Mouse (Mus musculus): ENCODE results near the gene Gskip. TPM values are rescaled to one million over a fixed set of nuclear protein-coding genes. Genes with fewer than 3 reads are reported as not detected.

Gskip gene
- total RNA-seq, 2 experiments from 2014 or later: 17.3 to 17.5 TPM

- DNase-seq (ENCODE audit: low spot score in 2 of 2): no peak
Observed at GRCm38 (mm10) chr12:105721452-105722132, 37.0 kb downstream of the Gskip start.

- peak; percentile 9 to 62 for DNase-seq (ENCODE audit: low spot score in 2 of 2)
Observed at GRCm38 (mm10) chr12:105722657-105723056, 38.0 kb downstream of the Gskip start.

- no peak for DNase-seq (ENCODE audit: low spot score in 2 of 2)
Observed at GRCm38 (mm10) chr12:105724616-105725015, 40.0 kb downstream of the Gskip start.

GRCm38 (mm10) chr12:105725736-105726135 lies 41.1 kb downstream of the Gskip start:
- DNase-seq (ENCODE audit: low spot score in 2 of 2): no peak

GRCm38 (mm10) chr12:105727268-105727667 lies 42.6 kb downstream of the Gskip start:
- no peak for DNase-seq (ENCODE audit: low spot score in 2 of 2)

GRCm38 (mm10) chr12:105727964-105728363 lies 43.3 kb downstream of the Gskip start:
- peak; percentile 29 to 53 for DNase-seq (ENCODE audit: low spot score in 2 of 2)

GRCm38 (mm10) chr12:105730851-105731460 lies 46.3 kb downstream of the Gskip start:
- DNase-seq (ENCODE audit: low spot score in 2 of 2): no peak

GRCm38 (mm10) chr12:105733370-105734159 lies 48.9 kb downstream of the Gskip start:
- DNase-seq (ENCODE audit: low spot score in 2 of 2): no peak

- DNase-seq (ENCODE audit: low spot score in 2 of 2): no peak
Observed at GRCm38 (mm10) chr12:105735226-105735888, 50.7 kb downstream of the Gskip start.

- DNase-seq (ENCODE audit: low spot score in 2 of 2): no peak
Observed at GRCm38 (mm10) chr12:105735889-105736251, 51.2 kb downstream of the Gskip start.

GRCm38 (mm10) chr12:105738316-105739096 lies 53.9 kb downstream of the Gskip start:
- DNase-seq (ENCODE audit: low spot score in 2 of 2): no peak

- no peak for DNase-seq (ENCODE audit: low spot score in 2 of 2)
Observed at GRCm38 (mm10) chr12:105739656-105740055, 55.0 kb downstream of the Gskip start.

- no peak for DNase-seq (ENCODE audit: low spot score in 2 of 2)
Observed at GRCm38 (mm10) chr12:105748114-105748513, 63.5 kb downstream of the Gskip start.

Other genes with a start within 250 kb of the Gskip start
- 100 to 1,000 TPM; 146 to 148 TPM for gene D430019H16Rik, start 231.0 kb upstream of the Gskip start, total RNA-seq (2021)
- under 1 TPM; 0.60 to 0.72 TPM for gene Bdkrb2, start 121.6 kb upstream of the Gskip start, total RNA-seq (2021)
- gene Bdkrb1, start 81.7 kb upstream of the Gskip start, total RNA-seq (2021): not detected
- gene Atg2b, start 382 bp downstream of the Gskip start, total RNA-seq (2021): 10 to 100 TPM; 40.4 to 44.7 TPM
- gene Ak7, start 21.1 kb downstream of the Gskip start, total RNA-seq (2021): 1 to 10 TPM; 1.9 to 3.3 TPM
- gene Papola, start 99.9 kb downstream of the Gskip start, total RNA-seq (2021): 100 to 1,000 TPM; 128 to 149 TPM

Measured in layer of hippocampus, postnatal 14 days (tissue).